Mouse (Mus musculus) heart, adult 2 months (tissue): ENCODE measurements around the gene Lrrc8a. TPM values are rescaled to one million over a fixed set of nuclear protein-coding genes. Genes with fewer than 3 reads are reported as not detected.

Source experiments
- DNase-seq, 2 experiments: peaks; one replicate each; pipeline ENCODE4 v3.0.0; 2021
- H3K27ac ChIP-seq: fragments of 200-600 bp; 2 replicates; pipeline ENCODE4 v1.8.1; 2022
- H3K27me3 ChIP-seq: fragments of 200-500 bp; 2 replicates; pipeline ENCODE4 v1.6.1; 2012; ENCODE audit warnings: mild to moderate bottlenecking, low read length, inconsistent platforms, mixed read lengths; ENCODE audit not compliant: control insufficient read depth, insufficient read depth
- H3K36me3 ChIP-seq: fragments of 200-500 bp; 2 replicates; pipeline ENCODE4 v1.6.1; 2012; ENCODE audit warnings: low read length, inconsistent platforms; ENCODE audit not compliant: control insufficient read depth, insufficient read depth
- H3K4me1 ChIP-seq: fragments of 200-500 bp; 2 replicates; pipeline ENCODE4 v1.6.1; 2011; ENCODE audit warnings: low read length; ENCODE audit not compliant: control insufficient read depth, insufficient read depth
- H3K4me3 ChIP-seq: fragments of 200-600 bp; 2 replicates; pipeline ENCODE4 v1.8.1; 2022
- H3K79me2 ChIP-seq: fragments of 200-500 bp; replicated peaks from 2 replicates; pipeline ENCODE4 v1.6.1; 2012; ENCODE audit warnings: mild to moderate bottlenecking, inconsistent platforms, low read length, moderate library complexity, mixed read lengths; ENCODE audit not compliant: control insufficient read depth, insufficient read depth
- H3K9ac ChIP-seq: fragments of 200-500 bp; 2 replicates; pipeline ENCODE4 v1.6.1; 2012; ENCODE audit warnings: low read depth, mild to moderate bottlenecking, control low read depth, inconsistent platforms, low read length, mixed read lengths
- CTCF ChIP-seq: fragments of 200-600 bp; IDR thresholded peaks from 2 replicates; pipeline ENCODE4 v1.8.1; 2022; ENCODE audit warnings: antibody characterized with exemption, mild to moderate bottlenecking, moderate library complexity
- EP300 ChIP-seq: fragments of 200-500 bp; IDR thresholded peaks from 2 replicates; pipeline ENCODE4 v1.6.1; 2011; ENCODE audit warnings: low read depth, low read length, control low read depth; ENCODE audit not compliant: insufficient read depth
- POLR2A ChIP-seq: fragments of 200-500 bp; IDR thresholded peaks from 2 replicates; pipeline ENCODE4 v1.6.1; 2011; ENCODE audit warnings: mild to moderate bottlenecking, low read depth, low read length, control low read depth; ENCODE audit not compliant: insufficient read depth
- WGBS: fragments of 180-500 bp; shearing (Covaris S2); methylation state at CpG from one replicate; pipeline ENCODE4 v1.1.7; 2018; 5-methylcytosine and 5-hydroxymethylcytosine counted together
- intact Hi-C: fragments of 180-260 bp; cut with DNase I; formaldehyde crosslinking; loops from one replicate; pipeline ENCODE4 v1.15.1; 2025
- polyA plus RNA-seq: library from polyadenylated mRNA; depleted of rRNA; stranded (reverse); fragments of >200 nt; gene quantifications from 2 replicates; pipeline ENCODE4 v1.2.3, GENCODE M21; 2012
- total RNA-seq, 2 experiments: library from RNA; stranded (reverse); gene quantifications; 2 replicates each; pipeline ENCODE4 v1.2.3; 2021

The Lrrc8a gene
- total and polyA plus RNA-seq, 3 experiments, result 49.1 to 83.3 (median 68.2) TPM

- Histone ChIP-seq H3K9ac (peak within 1 kb of the TSS; percentile 90), H3K36me3 (no peaks in the 10 kb centered on the region), H3K27ac (peak within 1 kb of the TSS; percentile 78), H3K79me2 (peaks cover 1% of the 10 kb centered on the region), H3K4me3 (peak within 1 kb of the TSS; percentile 89), H3K4me1 (peaks cover 2% of the 10 kb centered on the region; the same call in 1 of the 2 replicates), H3K27me3 (no peaks in the 10 kb centered on the region)
- TF ChIP-seq POLR2A (peak; percentile 94), CTCF (no peak), EP300 (0 out of 2 replicates have a peak, but pooled peaks have one; percentile 56)
- WGBS, result 1% methylated on average over 68 of the region's 68 CpGs
- DNase-seq, result peak; percentile 95 to 98
- intact Hi-C loops, result loop anchor here (5.0 kb wide), 2 partner anchors 114 to 154 kb away; partner anchors contain the start of genes Endog and Tbc1d13
Measured at GRCm38 (mm10) chr2:30286192-30287026, 48.9 kb downstream of the Lrrc8a start, which contains the start of the genes Dolk and Nup188. Gene Dolk, minus strand, starts transcription at chr2:30286334. Gene Nup188, plus strand, starts transcription at chr2:30286397.

GRCm38 (mm10) chr2:30287027-30287373 is 49.5 kb downstream of the Lrrc8a start:
- Histone ChIP-seq H3K79me2 (peaks cover 1% of the 10 kb centered on the region), H3K9ac (no peak overlapping the region; the same call in 1 of the 2 replicates), H3K4me1 (peaks cover 2% of the 10 kb centered on the region; the same call in 1 of the 2 replicates), H3K27me3 (no peaks in the 10 kb centered on the region), H3K36me3 (no peaks in the 10 kb centered on the region), H3K27ac (peak overlapping the region; percentile 78), H3K4me3 (peak overlapping the region; percentile 89)
- TF ChIP-seq POLR2A (no peak), CTCF (no peak), EP300 (no peak)
- under 1% methylated on average over 10 of the region's 10 CpGs for WGBS
- intact Hi-C loops, result loop anchor here (5.0 kb wide), 2 partner anchors 115 to 155 kb away; partner anchors contain the start of genes Endog and Tbc1d13
- no peak for DNase-seq

DNA sequence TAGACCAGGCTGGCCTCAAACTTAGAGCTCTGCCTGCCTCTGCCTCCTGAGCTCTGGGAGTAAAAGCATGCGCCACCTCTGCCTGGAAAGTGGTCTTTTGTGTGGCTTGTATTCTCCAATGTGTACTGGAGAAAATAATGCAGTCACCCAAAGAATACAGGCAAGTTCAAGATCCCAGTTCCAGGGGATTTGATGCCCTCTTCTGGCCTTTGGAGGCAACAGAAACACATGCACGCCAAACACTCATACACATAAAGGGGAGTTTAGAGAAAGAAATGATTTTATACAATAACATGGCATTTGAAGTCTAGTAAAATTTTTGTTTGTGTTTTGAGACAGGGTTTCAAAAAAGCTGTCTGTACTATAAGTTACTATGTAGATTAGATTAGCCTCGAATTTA is 62.0 kb downstream of the Lrrc8a start:
- Histone ChIP-seq H3K27me3 (no peaks in the 10 kb centered on the region), H3K4me3 (no peak overlapping the region), H3K4me1 (no peaks in the 10 kb centered on the region), H3K36me3 (no peaks in the 10 kb centered on the region), H3K79me2 (no peaks in the 10 kb centered on the region), H3K27ac (no peak overlapping the region), H3K9ac (no peak overlapping the region)
- WGBS, result 70% methylated on average over 3 of the region's 3 CpGs
- intact Hi-C loops, result no loop called here
- TF ChIP-seq EP300 (no peak), CTCF (peak; percentile 64)
- no peak for DNase-seq

DNA sequence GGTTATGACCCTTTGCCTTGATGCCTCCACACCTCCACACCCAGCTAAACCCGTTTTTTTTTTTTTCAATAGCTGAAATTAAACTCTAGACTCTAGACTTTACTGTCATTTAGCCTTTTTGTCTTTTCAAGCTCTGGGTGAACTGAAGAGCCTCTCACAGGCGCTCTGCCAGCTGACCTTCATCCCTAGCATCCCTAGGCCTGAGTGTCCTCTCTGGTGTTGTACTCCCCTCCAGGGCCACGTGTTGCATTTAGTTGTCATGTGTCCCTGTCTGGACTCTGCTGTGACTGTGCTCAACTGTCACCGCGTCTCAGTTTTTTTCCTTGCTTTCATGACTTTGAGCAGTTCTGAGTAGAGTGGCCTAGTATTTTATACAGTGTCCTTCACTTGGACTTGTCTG is 62.5 kb downstream of the Lrrc8a start:
- intact Hi-C loops, result no loop called here
- TF ChIP-seq POLR2A (no peak), CTCF (no peak), EP300 (no peak)

GRCm38 (mm10) chr2:30306087-30306486 is 68.6 kb downstream of the Lrrc8a start:
- Histone ChIP-seq H3K27me3 (no peaks in the 10 kb centered on the region), H3K9ac (no peak overlapping the region), H3K4me3 (no peak overlapping the region), H3K79me2 (no peaks in the 10 kb centered on the region), H3K36me3 (no peaks in the 10 kb centered on the region; the same call in 1 of the 2 replicates), H3K27ac (no peak overlapping the region), H3K4me1 (no peaks in the 10 kb centered on the region)
- intact Hi-C loops, result no loop called here
- no peak for TF ChIP-seq POLR2A
- TF ChIP-seq EP300, result no peak
- TF ChIP-seq CTCF, result no peak
- WGBS, result 93% methylated on average over 7 of the region's 7 CpGs
- no peak for DNase-seq

More for the DNA sequence above, 62.5 kb downstream of the Lrrc8a start:
- H3K4me1 ChIP-seq, result no peaks in the 10 kb centered on the region
- no peak overlapping the region for H3K27ac ChIP-seq
- no peaks in the 10 kb centered on the region for H3K79me2 ChIP-seq
- H3K9ac ChIP-seq, result no peak overlapping the region
- no peak overlapping the region for H3K4me3 ChIP-seq
- DNase-seq, result no peak
- H3K27me3 ChIP-seq, result no peaks in the 10 kb centered on the region
- H3K36me3 ChIP-seq, result no peaks in the 10 kb centered on the region
- WGBS, result 88% methylated on average over 5 of the region's 5 CpGs

DNA sequence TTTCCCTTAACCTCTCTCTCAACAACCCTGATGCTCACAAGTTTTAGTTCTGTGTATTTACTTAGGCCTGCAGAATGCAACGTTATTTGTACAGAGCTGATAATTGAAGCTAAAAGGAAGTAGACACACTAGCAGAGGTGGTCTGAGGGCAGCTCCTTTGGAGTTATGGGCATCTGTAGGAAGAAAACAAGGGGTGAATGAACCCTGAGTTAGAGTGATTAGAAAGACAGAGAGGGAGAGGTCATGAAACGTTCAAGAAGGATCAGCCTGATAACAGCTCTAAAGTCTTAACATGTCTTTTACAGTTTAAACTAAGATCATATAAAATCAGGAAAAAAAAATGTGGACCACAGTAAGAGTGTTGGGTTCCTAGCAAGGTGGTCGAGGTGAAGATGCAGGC is 71.8 kb downstream of the Lrrc8a start:
- Histone ChIP-seq H3K4me1 (no peaks in the 10 kb centered on the region), H3K36me3 (no peaks in the 10 kb centered on the region; the same call in 1 of the 2 replicates), H3K4me3 (no peak overlapping the region), H3K27ac (no peak overlapping the region), H3K9ac (no peak overlapping the region), H3K79me2 (no peaks in the 10 kb centered on the region), H3K27me3 (no peaks in the 10 kb centered on the region)
- TF ChIP-seq POLR2A, result no peak
- intact Hi-C loops, result no loop called here
- WGBS, result 73% methylated on average over 3 of the region's 3 CpGs
- DNase-seq, result no peak
